Mouse (Mus musculus) cerebellum, adult 2 months (tissue): ENCODE measurements around the gene Dock2. TPM values are rescaled to one million over a fixed set of nuclear protein-coding genes. Genes with fewer than 3 reads are reported as not detected.
A peak's percentile ranks its signal among the peaks of the same experiment; 100 is the strongest.

Experiments used
- DNase-seq, 2 experiments: peaks; one replicate each; pipeline ENCODE4 v3.0.0; 2021
- H3K27ac ChIP-seq: fragments of 200-500 bp; 2 replicates; pipeline ENCODE4 v1.5.1; 2012; ENCODE audit warnings: low read length, control low read depth, inconsistent platforms; ENCODE audit not compliant: insufficient read depth
- H3K27me3 ChIP-seq: fragments of 200-500 bp; 2 replicates; pipeline ENCODE4 v1.6.1; 2012; ENCODE audit warnings: inconsistent platforms, mild to moderate bottlenecking, low read length, moderate library complexity; ENCODE audit not compliant: control insufficient read depth, insufficient read depth
- H3K4me1 ChIP-seq: fragments of 200-500 bp; 2 replicates; pipeline ENCODE4 v1.6.1; 2011; ENCODE audit warnings: low read length; ENCODE audit not compliant: control insufficient read depth, insufficient read depth
- H3K4me3 ChIP-seq: fragments of 200-500 bp; replicated peaks from 2 replicates; pipeline ENCODE3; 2011; ENCODE audit warnings: mild to moderate bottlenecking, low read depth, low read length, control low read depth; ENCODE audit not compliant: insufficient read depth
- CTCF ChIP-seq: fragments of 200-500 bp; IDR thresholded peaks from 2 replicates; pipeline ENCODE4 v1.5.1; 2011; ENCODE audit warnings: low read depth, mild to moderate bottlenecking, control low read depth, low read length, moderate library complexity, borderline replicate concordance; ENCODE audit not compliant: insufficient read depth
- POLR2A ChIP-seq: fragments of 200-500 bp; IDR thresholded peaks from 2 replicates; pipeline ENCODE4 v1.6.1; 2011; ENCODE audit warnings: low read length, control low read depth, borderline replicate concordance; ENCODE audit not compliant: insufficient read depth
- WGBS: fragments of 180-500 bp; shearing (Covaris S2); methylation state at CpG from one replicate; pipeline ENCODE4 v1.1.7; 2018; 5-methylcytosine and 5-hydroxymethylcytosine counted together
- polyA plus RNA-seq: library from polyadenylated mRNA; depleted of rRNA; stranded (reverse); fragments of >200 nt; gene quantifications from 2 replicates; pipeline ENCODE4 v1.2.3, GENCODE M21; 2012

Dock2 gene
- polyA plus RNA-seq, 1 experiment, result 0.69 TPM

DNA sequence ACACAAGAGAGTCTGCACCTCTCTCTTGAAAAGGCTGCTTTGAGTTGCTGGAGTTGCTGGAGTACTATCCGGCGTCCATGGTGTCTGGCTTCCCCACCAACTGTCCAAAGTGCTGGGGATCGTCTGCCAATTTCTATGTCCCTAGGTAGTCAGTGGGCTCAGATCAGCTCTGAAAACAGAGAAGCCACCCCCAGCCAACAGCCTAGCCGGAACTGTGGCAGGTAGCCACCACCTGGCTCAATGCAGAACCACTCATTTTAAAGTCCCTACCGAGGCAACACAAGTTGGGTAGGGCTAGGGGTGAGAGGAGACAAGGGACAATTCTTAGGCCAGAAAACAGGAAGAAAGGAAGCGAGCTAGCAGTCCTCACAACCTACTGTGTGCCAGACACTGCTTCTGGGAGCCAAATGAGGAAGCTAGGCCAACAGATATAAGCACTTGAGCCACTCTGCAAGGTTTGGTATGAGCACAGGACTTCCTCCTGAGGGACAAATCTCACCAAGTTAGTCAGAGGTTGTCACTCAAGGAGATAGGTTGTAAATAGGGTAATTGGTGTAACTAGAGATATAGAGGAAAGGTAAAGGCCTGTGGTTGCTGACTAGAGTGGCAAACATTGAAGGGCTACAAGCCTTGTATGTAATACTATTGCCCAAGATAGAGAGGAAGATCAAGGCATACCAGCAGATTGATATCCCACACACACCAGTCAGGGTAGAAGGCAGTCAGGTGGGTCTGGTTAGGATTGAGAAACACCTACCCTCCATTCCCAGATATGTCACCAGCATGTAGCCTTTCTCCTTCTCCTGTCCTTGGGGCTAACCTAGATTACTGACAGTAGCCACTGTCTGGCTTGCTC is 394.2 kb downstream of the Dock2 start:
- Histone ChIP-seq H3K4me1 (no peaks in the 10 kb centered on the region; the same call in 1 of the 2 replicates), H3K27ac (no peak overlapping the region), H3K27me3 (no peaks in the 10 kb centered on the region), H3K4me3 (no peak overlapping the region)
- DNase-seq, result no peak
- 29% methylated on average over 6 of the region's 6 CpGs for WGBS
- no peak for TF ChIP-seq CTCF
- TF ChIP-seq POLR2A, result no peak

GRCm38 (mm10) chr11:34385001-34385688 is 398.5 kb downstream of the Dock2 start:
- Histone ChIP-seq H3K27ac (no peak overlapping the region), H3K4me1 (no peaks in the 10 kb centered on the region), H3K4me3 (no peak overlapping the region), H3K27me3 (no peaks in the 10 kb centered on the region)
- no peak for TF ChIP-seq CTCF
- no peak for TF ChIP-seq POLR2A
- 13% methylated on average over 1 of the region's 1 CpGs for WGBS
- no peak for DNase-seq

- Histone ChIP-seq H3K4me3 (no peak overlapping the region), H3K27me3 (no peaks in the 10 kb centered on the region), H3K27ac (no peak overlapping the region), H3K4me1 (no peaks in the 10 kb centered on the region)
- 76% methylated on average over 4 of the region's 4 CpGs for WGBS
- no peak for TF ChIP-seq CTCF
- TF ChIP-seq POLR2A, result no peak
- DNase-seq, result no peak
Measured at GRCm38 (mm10) chr11:34384178-34384577, 399.5 kb downstream of the Dock2 start.

DNA sequence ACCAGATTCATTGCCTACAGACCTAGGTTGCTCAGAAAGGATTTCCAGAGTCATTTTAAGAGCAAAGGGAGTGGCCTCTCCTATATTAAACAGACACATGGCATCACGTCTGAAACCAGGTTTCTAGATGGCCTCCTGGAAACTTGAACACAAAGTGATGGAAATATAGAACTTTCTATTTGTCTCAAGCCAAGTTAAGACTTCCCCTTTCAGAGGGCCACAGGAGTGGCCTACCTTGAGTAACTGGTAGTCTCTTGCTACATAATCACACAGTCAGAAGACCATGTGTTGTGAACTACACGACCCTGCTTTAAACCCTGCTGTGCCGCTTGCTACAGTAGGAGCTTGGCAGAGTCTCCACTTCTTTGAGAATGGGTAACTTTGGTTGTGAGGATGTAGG is 400.2 kb downstream of the Dock2 start:
- 81% methylated on average over 3 of the region's 3 CpGs for WGBS
- no peak for DNase-seq
- TF ChIP-seq POLR2A (no peak), CTCF (no peak)
- Histone ChIP-seq H3K4me3 (no peak overlapping the region), H3K27me3 (no peaks in the 10 kb centered on the region), H3K4me1 (no peaks in the 10 kb centered on the region), H3K27ac (no peak overlapping the region)

DNA sequence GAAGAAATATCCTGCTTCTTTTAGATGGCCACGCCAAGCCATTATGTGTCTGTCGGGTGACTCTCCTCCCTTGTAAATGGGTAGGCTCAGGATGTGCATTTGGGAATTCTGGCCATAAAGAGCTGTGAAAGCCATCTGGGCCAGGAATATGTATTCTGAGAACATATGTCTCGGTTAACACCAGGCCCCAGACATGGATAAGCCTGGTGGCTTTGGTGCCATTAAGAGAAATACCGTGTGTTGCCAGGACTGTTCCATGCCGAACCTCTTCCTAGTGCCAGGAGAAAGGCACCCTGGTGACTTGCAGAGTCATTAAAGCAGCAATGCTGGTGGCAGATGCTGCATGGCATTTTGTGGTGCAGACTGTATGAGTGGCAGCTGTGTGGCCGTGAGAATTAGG is 406.0 kb downstream of the Dock2 start:
- H3K27me3 ChIP-seq, result no peaks in the 10 kb centered on the region
- no peak for DNase-seq
- WGBS, result 28% methylated on average over 6 of the region's 6 CpGs

GRCm38 (mm10) chr11:34375557-34375956 is 408.1 kb downstream of the Dock2 start:
- DNase-seq, result no peak
- 85% methylated on average over 1 of the region's 1 CpGs for WGBS
- Histone ChIP-seq H3K27ac (no peak overlapping the region), H3K27me3 (no peaks in the 10 kb centered on the region), H3K4me1 (no peaks in the 10 kb centered on the region; the same call in 1 of the 2 replicates), H3K4me3 (no peak overlapping the region)
- TF ChIP-seq POLR2A, result no peak
- TF ChIP-seq CTCF, result no peak

More for the DNA sequence above, 406.0 kb downstream of the Dock2 start:
- Histone ChIP-seq H3K4me3 (no peak overlapping the region), H3K27ac (no peak overlapping the region), H3K4me1 (no peaks in the 10 kb centered on the region; the same call in 1 of the 2 replicates)
- TF ChIP-seq CTCF, result no peak
- no peak for TF ChIP-seq POLR2A

- DNase-seq, result no peak
- Histone ChIP-seq H3K27ac (no peak overlapping the region), H3K4me3 (no peak overlapping the region), H3K4me1 (no peaks in the 10 kb centered on the region), H3K27me3 (no peaks in the 10 kb centered on the region)
- WGBS, result 90% methylated on average over 4 of the region's 4 CpGs
- no peak for TF ChIP-seq POLR2A
- no peak for TF ChIP-seq CTCF
Measured at GRCm38 (mm10) chr11:34372224-34372623, 411.5 kb downstream of the Dock2 start.

DNA sequence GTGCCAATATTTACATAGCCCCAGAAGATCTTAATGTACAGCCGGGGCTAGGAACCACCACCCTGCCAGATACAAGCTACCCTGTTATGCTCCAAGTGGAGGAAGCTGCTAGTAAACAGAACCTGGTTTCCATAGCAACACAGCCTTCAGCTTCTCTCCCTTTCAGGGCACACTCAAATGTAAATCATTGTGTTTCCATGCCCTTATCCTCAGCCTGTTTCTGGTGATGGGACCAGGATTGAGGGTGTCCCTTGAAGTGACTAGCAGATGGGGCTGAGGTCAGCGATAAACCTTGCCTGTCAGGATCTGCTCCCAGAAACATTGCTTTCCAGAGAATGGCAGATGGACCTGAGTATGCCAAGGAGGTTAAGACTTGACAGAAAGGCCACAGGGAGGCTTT is 427.6 kb downstream of the Dock2 start:
- Histone ChIP-seq H3K4me1 (peaks cover 17% of the 10 kb centered on the region), H3K4me3 (no peak overlapping the region), H3K27ac (no peak overlapping the region), H3K27me3 (no peaks in the 10 kb centered on the region)
- peak; percentile 21 to 52 for DNase-seq
- TF ChIP-seq POLR2A (no peak), CTCF (no peak)
- 14% methylated on average over 2 of the region's 2 CpGs for WGBS
